Mouse (Mus musculus) liver, embryonic 11.5 days (tissue): ENCODE data around the gene Fhod1. TPM values are rescaled to one million over a fixed set of nuclear protein-coding genes. Genes with fewer than 3 reads are reported as not detected.

Experiments used
- ATAC-seq: fragments of 200-750 bp; cut with Nextera tagmentation; replicated peaks from 2 replicates; pipeline ENCODE4 v1.8.0; 2017; ENCODE audit warnings: moderate number of reproducible peaks, mild to moderate bottlenecking, moderate TSS enrichment, moderate library complexity; ENCODE audit not compliant: low FRiP score
- DNase-seq: peaks from one replicate; pipeline ENCODE4 v3.0.0-alpha.2; 2017; ENCODE audit warnings: low spot score
- H3K27ac ChIP-seq: fragments of 300-500 bp; sonication (generic); 2 replicates; pipeline ENCODE4 v1.5.1; 2014; ENCODE audit warnings: mild to moderate bottlenecking, low read depth, low read length, control low read depth
- H3K27me3 ChIP-seq: fragments of 300-500 bp; sonication (generic); replicated peaks from 2 replicates; pipeline ENCODE4 v1.6.1; 2014; ENCODE audit warnings: low read length, mixed read lengths; ENCODE audit not compliant: control insufficient read depth, insufficient read depth
- H3K36me3 ChIP-seq: fragments of 300-500 bp; sonication (generic); 2 replicates; pipeline ENCODE4 v1.6.1; 2014; ENCODE audit warnings: mild to moderate bottlenecking, low read length, moderate library complexity, mixed read lengths; ENCODE audit not compliant: control insufficient read depth, insufficient read depth
- H3K4me1 ChIP-seq: fragments of 300-500 bp; sonication (generic); replicated peaks from 2 replicates; pipeline ENCODE4 v1.6.1; 2014; ENCODE audit warnings: low read length, mixed read lengths; ENCODE audit not compliant: control insufficient read depth, insufficient read depth
- H3K4me2 ChIP-seq: fragments of 300-500 bp; sonication (generic); 2 replicates; pipeline ENCODE4 v1.6.1; 2014; ENCODE audit warnings: mild to moderate bottlenecking, control low read depth, moderate library complexity
- H3K4me3 ChIP-seq: fragments of 300-500 bp; sonication (generic); 2 replicates; pipeline ENCODE4 v1.5.1; 2014; ENCODE audit warnings: low read depth, low read length, control low read depth
- H3K9ac ChIP-seq: fragments of 300-500 bp; sonication (generic); 2 replicates; pipeline ENCODE4 v1.6.1; 2014; ENCODE audit warnings: low read depth, low read length, control low read depth
- H3K9me3 ChIP-seq: fragments of 300-500 bp; sonication (generic); 2 replicates; pipeline ENCODE4 v1.6.1; 2016; ENCODE audit warnings: low read length, inconsistent platforms, mixed read lengths; ENCODE audit not compliant: control insufficient read depth
- WGBS: fragments of 180-500 bp; shearing (Covaris S2); extraction: QIAGEN DNeasy Blood & Tissue Kit; methylation state at CpG from one replicate; pipeline ENCODE4 v1.1.7; 2014; 5-methylcytosine and 5-hydroxymethylcytosine counted together
- polyA plus RNA-seq: library from polyadenylated mRNA; unstranded; fragments of >200 nt; fragmentation: Nextera tagmentation; extraction: Ambion mirVana; gene quantifications from 2 replicates; pipeline ENCODE4 v1.2.1, GENCODE M21; 2014

Fhod1 gene
- polyA plus RNA-seq, 1 experiment from 2014 or later = 3.1 TPM

DNA sequence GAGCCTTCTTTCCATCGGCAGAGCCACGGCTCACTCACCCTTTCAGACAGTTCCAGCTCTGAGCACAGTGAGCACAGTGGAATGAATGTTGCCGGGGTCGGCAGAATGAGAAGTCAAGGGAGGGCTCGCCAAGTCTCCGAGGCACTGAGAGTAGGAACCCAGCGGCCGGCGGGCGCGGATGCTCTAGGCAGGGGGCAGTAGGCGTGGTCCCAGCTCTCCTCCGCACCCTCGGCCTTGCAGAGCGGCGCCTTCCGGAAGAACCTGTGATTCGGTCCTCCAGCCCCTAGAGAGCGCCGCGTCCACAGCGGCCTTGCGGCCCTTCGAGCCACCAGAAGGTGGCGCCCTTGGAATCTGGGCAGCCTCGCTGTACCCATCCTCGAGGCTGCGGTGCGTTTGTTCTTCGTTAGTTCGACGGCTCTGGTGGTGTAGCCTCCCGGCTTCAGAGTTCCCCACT lies 26.8 kb upstream of the Fhod1 start:
- WGBS = 28% methylated on average over 33 of the region's 33 CpGs
- peak overlapping the region; percentile 46 for H3K4me2 ChIP-seq
- H3K36me3 ChIP-seq = no peaks in the 10 kb centered on the region
- H3K27me3 ChIP-seq = no peaks in the 10 kb centered on the region
- H3K9me3 ChIP-seq = no peaks in the 10 kb centered on the region
- DNase-seq = peak; percentile 56
- H3K4me1 ChIP-seq = no peaks in the 10 kb centered on the region
- H3K9ac ChIP-seq = no peak overlapping the region
- 0 out of 2 replicates have a peak overlapping the region, but pooled peaks have one; percentile 10 for H3K4me3 ChIP-seq
- no peak overlapping the region for H3K27ac ChIP-seq
- ATAC-seq = peak; percentile 53

DNA sequence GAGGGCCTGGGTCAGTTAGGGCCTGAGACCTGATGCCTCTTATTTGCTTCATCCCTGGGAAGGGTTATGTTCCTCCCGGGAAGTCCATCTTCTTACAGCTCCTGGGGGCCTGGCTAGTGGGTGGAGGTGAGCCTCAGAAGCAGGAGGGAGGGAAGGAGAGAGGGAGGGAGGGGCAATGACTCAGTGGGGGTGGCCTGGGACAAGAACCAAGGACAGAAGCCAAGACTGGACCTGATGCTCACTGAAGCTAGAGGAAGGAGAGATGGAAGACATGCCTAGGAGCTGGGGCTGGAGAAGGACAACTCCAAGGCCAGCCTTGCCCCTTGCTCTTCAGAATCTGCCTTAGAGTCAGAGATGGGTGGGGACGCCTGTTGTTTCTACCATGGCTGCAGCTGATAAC lies 25.3 kb upstream of the Fhod1 start, which contains the start of gene Plekhg4:
TSS of gene Plekhg4 (plus strand) at position 243 of the 400 bp plus-strand sequence.
- ATAC-seq (no peak), DNase-seq (no peak)
- H3K9ac ChIP-seq = no peak within 1 kb of the TSS
- no peaks in the 10 kb centered on the region for H3K9me3 ChIP-seq
- no peak within 1 kb of the TSS for H3K4me3 ChIP-seq
- H3K4me1 ChIP-seq = no peaks in the 10 kb centered on the region
- 52% methylated on average over 2 of the region's 2 CpGs for WGBS
- no peak within 1 kb of the TSS for H3K4me2 ChIP-seq
- no peak within 1 kb of the TSS for H3K27ac ChIP-seq
- no peaks in the 10 kb centered on the region for H3K36me3 ChIP-seq
- H3K27me3 ChIP-seq = no peaks in the 10 kb centered on the region

- Histone ChIP-seq H3K27me3 (no peaks in the 10 kb centered on the region), H3K9me3 (no peaks in the 10 kb centered on the region), H3K4me1 (no peaks in the 10 kb centered on the region), H3K36me3 (no peaks in the 10 kb centered on the region), H3K27ac (no peak overlapping the region), H3K4me3 (no peak overlapping the region), H3K4me2 (no peak overlapping the region), H3K9ac (no peak overlapping the region)
- ATAC-seq (no peak), DNase-seq (no peak)
- WGBS = 79% methylated on average over 9 of the region's 9 CpGs
These were observed 24.7 kb upstream of the Fhod1 start for GRCm38 (mm10) chr8:105372473-105372872.

DNA sequence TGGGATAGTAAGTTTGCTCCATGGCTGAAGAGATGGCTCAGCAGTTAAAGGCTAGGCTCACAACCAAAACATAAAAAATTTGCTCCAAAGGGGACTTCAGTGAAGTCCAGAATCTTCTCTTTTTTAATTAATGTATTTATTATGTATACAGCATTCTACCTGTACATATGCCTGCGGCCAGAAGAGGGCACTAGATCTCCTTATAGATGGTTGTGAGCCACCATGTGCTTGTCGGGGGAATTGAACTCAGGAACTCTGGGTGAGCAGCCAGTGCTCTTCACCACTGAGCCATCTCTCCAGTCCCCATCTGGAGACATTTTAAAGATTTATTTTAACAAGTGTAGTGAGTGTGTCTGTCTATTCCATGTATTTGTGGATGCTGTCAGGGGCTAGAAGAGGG lies 19.4 kb upstream of the Fhod1 start:
- DNase-seq (no peak), ATAC-seq (no peak)
- Histone ChIP-seq H3K9ac (no peak overlapping the region), H3K27me3 (no peaks in the 10 kb centered on the region), H3K4me1 (no peaks in the 10 kb centered on the region; the same call in 1 of the 2 replicates), H3K9me3 (no peaks in the 10 kb centered on the region), H3K4me3 (no peak overlapping the region), H3K4me2 (no peak overlapping the region), H3K27ac (no peak overlapping the region), H3K36me3 (no peaks in the 10 kb centered on the region; the same call in 1 of the 2 replicates)
- 56% methylated on average over 2 of the region's 2 CpGs for WGBS

GRCm38 (mm10) chr8:105361751-105362702 lies 14.3 kb upstream of the Fhod1 start:
- Histone ChIP-seq H3K27me3 (no peaks in the 10 kb centered on the region), H3K27ac (no peak overlapping the region), H3K4me3 (no peak overlapping the region), H3K4me1 (no peaks in the 10 kb centered on the region; the same call in 1 of the 2 replicates), H3K9me3 (no peaks in the 10 kb centered on the region), H3K36me3 (no peaks in the 10 kb centered on the region; the same call in 1 of the 2 replicates), H3K9ac (no peak overlapping the region), H3K4me2 (no peak overlapping the region)
- no peak for DNase-seq
- ATAC-seq = no peak
- 66% methylated on average over 12 of the region's 12 CpGs for WGBS

DNA sequence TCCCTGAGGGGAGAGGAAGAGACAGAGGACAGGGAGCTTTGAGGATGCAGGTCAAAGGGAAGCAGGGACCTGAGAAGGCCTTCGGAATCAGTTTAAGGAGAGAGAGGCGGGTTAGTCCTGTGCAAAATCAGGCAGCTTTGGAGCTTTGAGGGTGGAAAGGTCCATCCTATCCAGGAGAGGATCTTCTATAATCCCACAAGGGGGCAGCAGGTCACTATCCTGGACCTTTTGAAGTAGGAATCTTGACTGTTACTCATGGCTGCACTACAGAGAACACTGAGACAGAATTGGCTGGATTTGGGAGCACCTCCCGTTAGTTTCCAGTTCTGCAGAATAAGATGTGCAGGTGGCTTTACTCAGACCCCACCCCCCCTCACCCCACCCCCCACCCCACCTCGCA lies 11.9 kb upstream of the Fhod1 start:
- Histone ChIP-seq H3K4me2 (no peak overlapping the region), H3K27ac (no peak overlapping the region), H3K36me3 (no peaks in the 10 kb centered on the region), H3K9ac (no peak overlapping the region), H3K9me3 (no peaks in the 10 kb centered on the region), H3K4me1 (peaks cover 4% of the 10 kb centered on the region; the same call in 1 of the 2 replicates), H3K27me3 (no peaks in the 10 kb centered on the region), H3K4me3 (no peak overlapping the region)
- no peak for DNase-seq
- WGBS = 48% methylated on average over 4 of the region's 4 CpGs
- ATAC-seq = no peak; the same call in 1 of the 2 replicates

DNA sequence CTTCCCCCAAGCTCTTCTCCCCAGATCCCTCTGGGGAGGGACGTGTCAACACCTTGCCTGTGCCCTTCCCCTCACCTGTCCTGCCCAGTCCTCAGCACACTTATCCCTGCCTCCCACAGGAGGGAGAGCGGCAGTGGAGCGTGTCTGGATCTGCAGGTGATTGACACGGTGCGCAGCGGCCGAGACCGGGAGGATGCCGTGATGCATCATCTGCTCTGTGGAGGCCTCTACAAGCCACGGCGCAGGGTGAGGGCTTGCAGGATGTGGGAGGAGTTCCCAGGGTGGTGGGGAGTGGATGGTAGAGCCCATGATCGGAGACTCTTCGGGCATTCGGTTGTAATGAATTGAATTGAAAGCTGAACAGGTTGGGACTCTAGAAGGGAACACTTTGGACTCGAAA lies 11.5 kb upstream of the Fhod1 start:
- ATAC-seq = no peak
- H3K9ac ChIP-seq = no peak overlapping the region
- WGBS = 67% methylated on average over 15 of the region's 15 CpGs
- peaks cover 4% of the 10 kb centered on the region; the same call in 1 of the 2 replicates for H3K4me1 ChIP-seq
- no peak overlapping the region for H3K27ac ChIP-seq
- DNase-seq = no peak
- no peak overlapping the region for H3K4me3 ChIP-seq
- H3K27me3 ChIP-seq = no peaks in the 10 kb centered on the region
- no peaks in the 10 kb centered on the region for H3K9me3 ChIP-seq
- no peaks in the 10 kb centered on the region for H3K36me3 ChIP-seq
- no peak overlapping the region for H3K4me2 ChIP-seq

- WGBS = 82% methylated on average over 14 of the region's 14 CpGs
- Histone ChIP-seq H3K4me3 (no peak overlapping the region), H3K9ac (no peak overlapping the region), H3K4me2 (no peak overlapping the region), H3K4me1 (0 out of 2 replicates have a peak, but pooled peaks cover 4% of the 10 kb centered on the region), H3K36me3 (no peaks in the 10 kb centered on the region), H3K27me3 (no peaks in the 10 kb centered on the region), H3K9me3 (no peaks in the 10 kb centered on the region), H3K27ac (no peak overlapping the region)
- DNase-seq (no peak), ATAC-seq (no peak)
These were observed 8.9 kb upstream of the Fhod1 start for GRCm38 (mm10) chr8:105356681-105357080.
